Mouse (Mus musculus) layer of hippocampus, adult 8-10 months (tissue): ENCODE results near the gene Gart. TPM values are rescaled to one million over a fixed set of nuclear protein-coding genes. Genes with fewer than 3 reads are reported as not detected.
A peak's percentile ranks its signal among the peaks of the same experiment; 100 is the strongest.

Experiments
- DNase-seq, 2 experiments: peaks; one replicate each; pipeline ENCODE4 v3.0.0; 2022; ENCODE audit warnings: low spot score in 2 of 2
- total RNA-seq, 4 experiments: library from RNA; stranded (reverse); gene quantifications; 2 replicates each; pipeline ENCODE4 v1.2.4; 2022

Gart gene
- total RNA-seq: 10 to 100 TPM; 51.4 to 67.0 (median 56.2) TPM

GRCm38 (mm10) chr16:91646681-91647419 is at the start of gene Gart:
TSS of gene Gart (minus strand) at chr16:91646952.
- DNase-seq: peak; percentile 89 to 90

GRCm38 (mm10) chr16:91695108-91695755 is 48.5 kb upstream of the Gart start:
- DNase-seq: no peak

- peak; percentile 49 to 75 for DNase-seq
These were observed 47.8 kb upstream of the Gart start for GRCm38 (mm10) chr16:91694455-91695084.

GRCm38 (mm10) chr16:91689791-91690190 is 43.0 kb upstream of the Gart start:
- DNase-seq: no peak

- DNase-seq: peak; percentile 79 to 86
These were observed 42.0 kb upstream of the Gart start, which contains the start of gene Donson for GRCm38 (mm10) chr16:91688619-91689334. TSS of gene Donson (minus strand) at chr16:91688770.

- DNase-seq: no peak
These were observed 41.4 kb upstream of the Gart start for GRCm38 (mm10) chr16:91688023-91688618.

- no peak for DNase-seq
These were observed 39.6 kb upstream of the Gart start for GRCm38 (mm10) chr16:91686369-91686768.

GRCm38 (mm10) chr16:91685526-91685925 is 38.8 kb upstream of the Gart start:
- no peak for DNase-seq

- no peak for DNase-seq
These were observed 33.9 kb upstream of the Gart start for GRCm38 (mm10) chr16:91680656-91681055.

GRCm38 (mm10) chr16:91678147-91678911 is 31.6 kb upstream of the Gart start:
- DNase-seq: no peak

GRCm38 (mm10) chr16:91674500-91674899 is 27.7 kb upstream of the Gart start:
- no peak for DNase-seq

GRCm38 (mm10) chr16:91663795-91664194 is 17.0 kb upstream of the Gart start:
- no peak for DNase-seq

- DNase-seq: no peak
These were observed 15.6 kb upstream of the Gart start for GRCm38 (mm10) chr16:91662336-91662735.

GRCm38 (mm10) chr16:91661397-91661796 is 14.6 kb upstream of the Gart start:
- no peak for DNase-seq

GRCm38 (mm10) chr16:91659798-91660197 is 13.0 kb upstream of the Gart start:
- DNase-seq: no peak

- no peak for DNase-seq
These were observed 11.7 kb upstream of the Gart start for GRCm38 (mm10) chr16:91658471-91658870.

GRCm38 (mm10) chr16:91657285-91657684 is 10.5 kb upstream of the Gart start:
- DNase-seq: no peak

GRCm38 (mm10) chr16:91655285-91655684 is 8.5 kb upstream of the Gart start:
- DNase-seq: no peak

- no peak for DNase-seq
These were observed 5.4 kb upstream of the Gart start for GRCm38 (mm10) chr16:91652191-91652590.

- no peak for DNase-seq
These were observed 3.0 kb upstream of the Gart start for GRCm38 (mm10) chr16:91649781-91650180.

GRCm38 (mm10) chr16:91649246-91649645 is 2.5 kb upstream of the Gart start:
- DNase-seq: no peak
